Mouse (Mus musculus) lung, adult 2 months (tissue): ENCODE measurements around the gene Cyp2c69.
"Not testable (repeated sequence)": the region's sequence is repeated elsewhere in the genome, so short reads cannot be mapped to it uniquely, and the experiment has no call there.

ENCODE experiments used
- CTCF ChIP-seq: fragments of 200-500 bp; IDR thresholded peaks from 2 replicates; pipeline ENCODE4 v1.5.1; 2011; ENCODE audit warnings: mild to moderate bottlenecking, low read length, control low read depth; ENCODE audit not compliant: insufficient read depth
- POLR2A ChIP-seq: fragments of 200-500 bp; IDR thresholded peaks from 2 replicates; pipeline ENCODE4 v1.6.1; 2011; ENCODE audit warnings: low read depth, mild to moderate bottlenecking, control low read depth, low read length, borderline replicate concordance; ENCODE audit errors: extremely low read depth

- not testable (repeated sequence) for TF ChIP-seq CTCF, POLR2A
These were observed 3.5 kb upstream of the Cyp2c69 start for GRCm38 (mm10) chr19:39890079-39890478.
